25 mouse cellular contexts compared by ENCODE assay signal in genomic region chr8:48013281-48013680, GRCm38 (mm10). TPM values are rescaled to one million over a fixed set of nuclear protein-coding genes. Genes with fewer than 3 reads are reported as not detected.
DNase-seq lines count a peak whose midpoint lies in the region; ATAC-seq and TF ChIP-seq lines count a peak whose summit lies in the region.
"Had no signal": no experiment of that assay in that cellular context is flagged by ENCODE, and none has a peak within 500 bp of the region (broad histone marks: within the 10 kb centered on the region; RNA-seq: fewer than 3 reads in every experiment).

No protein-coding gene starts in this region.

- no peak for ATAC-seq in embryonic facial prominence, embryonic 14.5 days (ENCODE audit: low read depth)
- ATAC-seq in lung, postnatal 0 days, result no peak
- ATAC-seq in stomach, postnatal 0 days (ENCODE audit: low FRiP score, low TSS enrichment), result no peak
- ATAC-seq: CD4-positive, CD25-positive, alpha-beta regulatory T cell, adult 4 months; forebrain, embryonic 14.5 days; forebrain, embryonic 16.5 days had no signal

- no peaks in the 10 kb centered on the region for H3K4me1 ChIP-seq in embryonic facial prominence, embryonic 14.5 days (ENCODE audit: control insufficient read depth, insufficient read depth, low read length)
- no peaks in the 10 kb centered on the region for H3K4me1 ChIP-seq in embryonic facial prominence, embryonic 10.5 days
- H3K4me1 ChIP-seq in lung, postnatal 0 days (ENCODE audit: insufficient read depth, low read depth, low read length), result no peaks in the 10 kb centered on the region
- no peaks in the 10 kb centered on the region for H3K4me1 ChIP-seq in stomach, postnatal 0 days (replicated peaks; ENCODE audit: control insufficient read depth, insufficient read depth)
- H3K4me1 ChIP-seq: embryonic facial prominence, embryonic 13.5 days; forebrain, embryonic 10.5 days; forebrain, embryonic 12.5 days had no signal

- TF ChIP-seq EP300 in lung, postnatal 0 days (IDR thresholded peaks at IDR 0.05), result no peak
- no peak for TF ChIP-seq EP300 in stomach, postnatal 0 days (optimal IDR thresholded peaks at IDR 0.05)

- H3K27ac ChIP-seq in embryonic facial prominence, embryonic 14.5 days (replicated peaks; ENCODE audit: low read depth, low read length), result no peak overlapping the region
- H3K27ac ChIP-seq in embryonic facial prominence, embryonic 10.5 days (replicated peaks), result no peak overlapping the region
- no peak overlapping the region for H3K27ac ChIP-seq in lung, postnatal 0 days (ENCODE audit: low read length)
- H3K27ac ChIP-seq in stomach, postnatal 0 days (replicated peaks), result no peak overlapping the region
- H3K27ac ChIP-seq: embryonic facial prominence, embryonic 13.5 days; forebrain, embryonic 10.5 days; forebrain, embryonic 12.5 days had no signal

- H3K4me2 ChIP-seq in embryonic facial prominence, embryonic 14.5 days (ENCODE audit: low read depth, low read length), result no peak overlapping the region
- H3K4me2 ChIP-seq in lung, postnatal 0 days (replicated peaks; ENCODE audit: low read depth, low read length), result no peak overlapping the region
- H3K4me2 ChIP-seq in stomach, postnatal 0 days (replicated peaks; ENCODE audit: low read depth), result no peak overlapping the region
- H3K4me2 ChIP-seq: embryonic facial prominence, embryonic 13.5 days; forebrain, embryonic 12.5 days had no signal

- H3K4me3 ChIP-seq in embryonic facial prominence, embryonic 14.5 days (ENCODE audit: low read depth, low read length), result no peak overlapping the region
- no peak overlapping the region for H3K4me3 ChIP-seq in embryonic facial prominence, embryonic 10.5 days
- H3K4me3 ChIP-seq in lung, postnatal 0 days (ENCODE audit: low read depth, low read length), result no peak overlapping the region
- no peak overlapping the region for H3K4me3 ChIP-seq in stomach, postnatal 0 days (ENCODE audit: low read depth, low read length)
- H3K4me3 ChIP-seq: embryonic facial prominence, embryonic 13.5 days; forebrain, embryonic 10.5 days; forebrain, embryonic 12.5 days had no signal

- H3K9ac ChIP-seq in embryonic facial prominence, embryonic 14.5 days (ENCODE audit: low read depth, low read length), result no peak overlapping the region
- H3K9ac ChIP-seq in lung, postnatal 0 days (replicated peaks; ENCODE audit: low read depth), result no peak overlapping the region
- no peak overlapping the region for H3K9ac ChIP-seq in stomach, postnatal 0 days (ENCODE audit: low read length)
- H3K9ac ChIP-seq: embryonic facial prominence, embryonic 13.5 days; forebrain, embryonic 12.5 days had no signal

- peak; percentile 63 for DNase-seq in embryonic facial prominence, embryonic 14.5 days (ENCODE audit: low spot score)
- no peak for DNase-seq in embryonic facial prominence, embryonic 10.5 days (ENCODE audit: low spot score)
- peak; percentile 30 for DNase-seq in kidney, adult 11 months
- no peak for DNase-seq in kidney, postnatal 14 days
- peak; percentile 5 for DNase-seq in lung, postnatal 0 days (ENCODE audit: low spot score)
- no peak for DNase-seq in lung, postnatal 10 days
- DNase-seq in gonadal fat pad, adult 2 months (ENCODE audit: low read depth), result peak; percentile 67
- no peak for DNase-seq in stomach, postnatal 0 days (ENCODE audit: low spot score)
- DNase-seq: adrenal gland, adult 2 months; adrenal gland, postnatal 10 days; adrenal gland, postnatal 25 days; B cell, adult 2 months; cerebellum, adult 11 months; cerebellum, adult 18-20 months; cerebellum, adult 8-10 months; cerebellum, adult 9-11 months; cerebellum, postnatal 14 days had no signal

- no peaks in the 10 kb centered on the region for H3K9me3 ChIP-seq in embryonic facial prominence, embryonic 14.5 days (ENCODE audit: control insufficient read depth, low read length)
- no peaks in the 10 kb centered on the region for H3K9me3 ChIP-seq in embryonic facial prominence, embryonic 10.5 days
- no peaks in the 10 kb centered on the region for H3K9me3 ChIP-seq in lung, postnatal 0 days (ENCODE audit: low read length)
- no peaks in the 10 kb centered on the region for H3K9me3 ChIP-seq in stomach, postnatal 0 days (ENCODE audit: control insufficient read depth, low read length)
- H3K9me3 ChIP-seq: embryonic facial prominence, embryonic 13.5 days; forebrain, embryonic 10.5 days; forebrain, embryonic 12.5 days; G1E had no signal

- no peak for TF ChIP-seq CTCF in lung, postnatal 0 days (IDR thresholded peaks at IDR 0.05)
- TF ChIP-seq CTCF in stomach, postnatal 0 days (IDR thresholded peaks at IDR 0.05; ENCODE audit: low read depth), result no peak

- no peaks in the 10 kb centered on the region for H3K36me3 ChIP-seq in embryonic facial prominence, embryonic 14.5 days (ENCODE audit: control insufficient read depth, insufficient read depth, low read length)
- H3K36me3 ChIP-seq in embryonic facial prominence, embryonic 10.5 days (replicated peaks), result no peaks in the 10 kb centered on the region
- H3K36me3 ChIP-seq in lung, postnatal 0 days (ENCODE audit: insufficient read depth, low read length), result no peaks in the 10 kb centered on the region
- H3K36me3 ChIP-seq in stomach, postnatal 0 days (ENCODE audit: control insufficient read depth, insufficient read depth, low read length), result no peaks in the 10 kb centered on the region
- H3K36me3 ChIP-seq: embryonic facial prominence, embryonic 13.5 days; forebrain, embryonic 10.5 days; forebrain, embryonic 12.5 days; G1E had no signal

- no peaks in the 10 kb centered on the region for H3K27me3 ChIP-seq in embryonic facial prominence, embryonic 14.5 days (replicated peaks; ENCODE audit: control insufficient read depth, insufficient read depth, low read length)
- no peaks in the 10 kb centered on the region for H3K27me3 ChIP-seq in embryonic facial prominence, embryonic 10.5 days (replicated peaks; ENCODE audit: low read depth, poor library complexity, severe bottlenecking)
- no peaks in the 10 kb centered on the region for H3K27me3 ChIP-seq in lung, postnatal 0 days (replicated peaks; ENCODE audit: insufficient read depth, low read length)
- H3K27me3 ChIP-seq in stomach, postnatal 0 days (ENCODE audit: control insufficient read depth, insufficient read depth, low read length), result no peaks in the 10 kb centered on the region
- H3K27me3 ChIP-seq: CH12.LX; embryonic facial prominence, embryonic 13.5 days; forebrain, embryonic 12.5 days had no signal

- WGBS in embryonic facial prominence, embryonic 14.5 days, result 81% methylated on average over 9 of the region's 9 CpGs
- WGBS in embryonic facial prominence, embryonic 10.5 days, result 90% methylated on average over 9 of the region's 9 CpGs
- 82% methylated on average over 9 of the region's 9 CpGs for WGBS in lung, postnatal 0 days
- 61% methylated on average over 9 of the region's 9 CpGs for WGBS in stomach, postnatal 0 days

RNA-seq across cellular contexts. Expression of gene Wwc2, which starts 22.6 kb away (rescaled TPM):
- polyA plus RNA-seq in embryonic facial prominence, embryonic 14.5 days (2014; fragmentation: Nextera tagmentation; extraction: Ambion mirVana), result 12.5 and 12.7 TPM in 2 replicates
- 10.6 and 11.1 TPM in 2 replicates for polyA plus RNA-seq in embryonic facial prominence, embryonic 10.5 days (2016; fragmentation: Nextera tagmentation; extraction: Ambion mirVana)
- polyA plus RNA-seq in lung, postnatal 0 days (2015; fragmentation: Nextera tagmentation; extraction: Ambion mirVana), result 19.1 and 23.1 TPM in 2 replicates
- polyA plus RNA-seq in gonadal fat pad, adult 2 months (2012; rRNA removed), result 9.1 and 9.7 TPM in 2 replicates
- 5.1 and 5.3 TPM in 2 replicates for polyA plus RNA-seq in stomach, postnatal 0 days (2015; fragmentation: Nextera tagmentation; extraction: Ambion mirVana)

Comparison
In these comparisons a context has a peak if more than half of its experiments do, and no peak if none do; other contexts are left out.
1. DNase-seq: peak in embryonic facial prominence, embryonic 14.5 days (single experiment), kidney, adult 11 months (single experiment), lung, postnatal 0 days (single experiment) and gonadal fat pad, adult 2 months (single experiment); none in embryonic facial prominence, embryonic 10.5 days (single experiment), kidney, postnatal 14 days (single experiment), lung, postnatal 10 days (single experiment) and stomach, postnatal 0 days (single experiment).